Mouse (Mus musculus) layer of hippocampus, postnatal 10 days (tissue): ENCODE results near the gene Bcl3. TPM values are rescaled to one million over a fixed set of nuclear protein-coding genes. Genes with fewer than 3 reads are reported as not detected.

Experiments
- DNase-seq, 2 experiments: peaks; one replicate each; pipeline ENCODE4 v3.0.0; 2021; ENCODE audit warnings: low spot score in 2 of 2
- total RNA-seq, 2 experiments: library from RNA; stranded (reverse); gene quantifications; 2 replicates each; pipeline ENCODE4 v1.2.3; 2021

Bcl3 gene
- total RNA-seq, 2 experiments from 2014 or later, result 0.85 to 0.87 TPM

DNA sequence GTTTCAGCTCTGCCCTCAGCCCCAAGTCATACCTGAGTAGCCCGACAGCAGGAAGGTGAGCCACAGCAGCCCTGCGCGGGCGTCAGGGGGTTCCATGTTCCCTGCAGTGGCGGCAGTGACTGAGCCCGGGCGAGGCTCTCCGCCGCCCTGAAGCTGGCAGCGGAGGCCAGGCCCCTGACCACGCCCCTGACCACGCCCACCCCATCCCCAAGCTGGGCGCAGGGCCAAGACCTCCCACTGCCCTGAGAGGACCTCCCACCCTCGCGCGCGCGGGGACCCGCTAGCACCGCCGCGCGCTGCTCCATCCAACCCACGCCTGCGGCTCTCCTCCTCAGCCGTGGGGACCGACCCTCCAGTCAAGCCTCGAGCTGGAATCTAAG is 52.2 kb downstream of the Bcl3 start:
- DNase-seq, result peak; percentile 62 to 75

DNA sequence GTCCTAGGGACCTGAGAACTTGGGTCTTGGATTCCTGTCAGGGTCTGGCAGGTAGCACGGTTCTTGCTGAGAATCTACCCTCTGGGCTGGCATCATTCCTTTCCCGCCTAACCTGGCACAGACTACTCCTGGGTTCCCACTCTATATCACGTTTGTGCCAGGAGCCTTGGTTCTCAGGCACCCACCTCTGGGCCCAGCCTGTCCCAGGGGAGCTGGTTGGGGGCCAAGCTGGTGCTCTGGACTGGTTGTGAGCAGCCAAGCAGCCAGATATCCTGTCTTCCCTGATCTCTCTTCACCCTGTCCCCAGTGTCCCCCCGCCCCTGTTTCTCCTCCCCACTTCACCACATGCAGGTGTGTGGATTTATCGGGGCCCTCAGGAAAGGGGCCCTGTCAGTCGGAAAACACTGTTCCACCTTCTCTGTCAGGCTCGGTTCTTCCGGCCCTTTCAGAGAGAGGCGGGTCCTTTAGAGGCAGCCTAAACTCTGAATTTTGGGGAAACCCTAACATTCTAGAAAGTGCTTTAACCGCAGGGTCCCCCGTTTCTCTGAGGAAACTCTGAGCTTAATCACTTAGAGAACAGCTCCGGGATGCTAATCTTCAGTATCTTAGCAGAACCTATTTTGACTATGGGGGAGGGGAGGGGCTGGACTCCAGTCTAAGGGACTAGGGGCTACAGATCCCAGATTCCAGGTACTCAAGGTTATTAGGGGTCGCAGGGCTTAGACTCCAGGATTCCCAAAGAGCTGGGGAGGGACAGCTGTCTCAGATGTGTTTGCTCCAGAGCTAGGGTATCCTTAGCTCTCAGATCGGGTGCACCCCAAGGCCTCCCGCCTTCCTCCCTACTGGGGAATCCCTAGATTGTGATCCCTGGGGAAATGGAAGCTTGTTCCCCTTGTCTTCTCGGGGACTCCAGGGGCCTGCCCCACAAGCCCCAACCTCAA is 52.9 kb downstream of the Bcl3 start:
- no peak for DNase-seq

DNA sequence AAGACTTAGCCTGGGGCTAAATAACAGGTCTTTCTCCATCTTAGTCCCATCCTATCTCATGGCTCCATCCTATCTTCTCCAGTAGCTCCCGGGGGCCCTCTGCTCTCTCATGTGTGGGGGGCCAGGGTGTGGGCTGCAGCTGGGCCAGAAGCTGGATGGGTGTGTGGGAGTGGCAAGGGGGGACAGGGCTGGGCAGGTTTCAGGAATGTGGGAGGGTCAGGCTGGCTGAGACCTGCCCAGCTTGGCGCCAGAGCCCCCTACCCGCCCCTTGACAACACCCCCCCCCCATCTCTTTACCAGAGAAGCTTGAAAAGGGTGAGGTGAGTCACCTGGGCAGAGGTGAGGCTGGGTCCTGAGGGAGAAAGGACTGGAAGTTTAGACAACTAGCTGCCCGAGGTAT is 53.6 kb downstream of the Bcl3 start:
- DNase-seq, result no peak

DNA sequence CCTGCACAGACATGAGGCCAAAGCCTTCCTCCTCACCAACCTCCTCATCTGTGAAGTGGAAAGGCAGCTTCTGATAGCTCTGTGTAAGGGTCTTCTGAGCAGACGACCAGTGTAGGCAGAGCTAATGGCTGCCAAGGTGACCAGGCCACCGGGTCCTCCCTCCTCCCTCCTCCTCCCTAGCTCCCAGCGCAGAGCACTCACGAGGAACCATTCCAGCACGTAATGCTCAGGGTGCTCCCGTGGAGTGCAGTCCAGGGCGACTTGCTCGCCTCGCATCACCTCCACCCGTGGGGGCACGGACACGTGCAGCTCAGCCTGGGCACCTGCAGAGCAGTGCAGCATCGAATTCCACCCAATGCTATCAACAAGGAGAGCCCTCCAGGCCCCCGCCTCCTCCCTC is 54.3 kb downstream of the Bcl3 start:
- DNase-seq, result no peak

DNA sequence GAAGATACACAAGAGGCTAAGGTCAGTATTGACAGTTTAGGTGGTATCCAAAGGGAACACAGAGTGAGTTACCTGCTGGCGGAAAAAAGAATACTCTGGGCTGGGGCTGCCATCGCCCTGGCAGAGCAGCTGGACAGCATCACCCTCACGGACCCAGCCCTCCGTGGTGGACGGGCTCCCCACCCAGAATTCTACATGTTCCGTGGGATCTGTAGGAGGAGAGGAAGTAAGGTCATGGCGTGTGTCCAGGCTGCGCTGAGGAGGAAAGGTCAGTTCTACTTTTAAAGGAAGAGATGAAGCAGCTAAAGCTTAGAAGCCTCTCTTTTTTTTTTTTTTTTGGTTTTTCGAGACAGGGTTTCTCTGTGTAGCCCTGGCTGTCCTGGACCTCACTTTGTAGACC is 58.0 kb downstream of the Bcl3 start:
- DNase-seq, result no peak

DNA sequence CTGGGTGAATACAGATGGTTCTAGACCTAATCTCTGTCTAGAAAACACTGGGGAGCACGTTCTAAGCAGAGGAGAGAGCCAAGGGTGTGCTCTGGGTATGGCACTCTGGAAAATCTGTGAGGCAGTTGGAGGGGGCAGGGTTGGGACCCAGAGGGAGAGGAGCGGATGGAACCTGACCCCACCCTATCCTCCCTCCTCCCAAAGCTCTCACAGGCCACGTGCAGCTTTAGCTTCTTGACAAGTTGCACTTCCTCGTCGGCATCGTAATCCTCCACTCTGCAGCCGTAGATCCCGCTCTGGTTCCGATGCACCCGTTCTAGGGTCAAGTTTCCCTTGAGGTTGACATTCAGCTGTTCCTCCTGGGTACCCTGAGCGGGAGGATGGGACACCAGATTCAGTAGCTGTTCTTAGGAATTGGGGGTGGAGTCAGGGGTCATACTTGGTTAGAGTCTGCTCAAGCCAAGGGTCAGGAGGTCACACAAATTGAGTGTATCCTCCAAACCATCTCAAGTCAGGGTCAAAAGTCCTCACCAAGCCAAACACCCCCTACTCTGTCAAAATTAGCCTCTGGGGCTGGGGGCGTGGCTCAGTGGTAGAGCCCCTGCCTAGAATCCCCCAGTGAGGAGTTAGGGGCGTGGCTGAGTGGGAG is 58.6 kb downstream of the Bcl3 start:
- no peak for DNase-seq

DNA sequence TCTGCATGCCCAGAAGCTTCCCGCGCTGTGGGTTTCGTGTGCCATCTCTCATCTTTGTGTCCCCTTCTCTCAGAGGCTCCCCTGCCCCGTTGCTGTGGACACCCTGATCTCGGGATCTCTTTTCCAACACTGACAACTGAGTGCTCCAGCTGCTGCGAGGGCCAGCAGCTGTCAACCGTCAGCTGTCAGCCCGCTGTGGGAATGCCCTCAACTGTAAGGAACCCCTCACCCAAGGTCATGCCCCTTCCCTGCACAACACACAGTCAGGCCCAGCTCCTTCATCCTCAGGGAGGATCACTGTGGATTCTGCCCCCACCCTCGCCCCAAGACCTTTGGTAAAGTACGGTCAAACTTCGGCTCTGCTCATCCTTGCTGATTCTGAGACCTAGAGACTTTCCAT is 60.3 kb downstream of the Bcl3 start:
- no peak for DNase-seq

DNA sequence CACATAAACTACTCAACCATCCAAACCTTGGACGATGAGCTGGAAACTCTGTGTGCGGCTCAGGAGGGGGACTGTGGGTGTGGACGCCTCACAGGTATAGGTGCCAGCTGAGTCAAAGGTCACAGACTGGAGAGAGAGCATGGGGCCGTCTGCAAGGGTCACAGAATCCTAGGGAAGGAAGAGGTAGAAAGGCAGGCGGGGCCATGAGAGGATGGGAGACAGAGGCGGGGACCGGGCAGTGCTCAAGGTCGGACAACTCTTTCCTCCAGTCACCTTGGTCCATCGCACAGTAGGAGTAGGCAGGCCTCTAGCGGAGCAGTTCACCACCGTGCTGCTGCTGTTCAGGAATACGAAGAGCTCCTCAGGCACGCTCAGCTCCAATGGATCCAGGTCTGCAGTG is 62.5 kb downstream of the Bcl3 start:
- DNase-seq, result no peak

DNA sequence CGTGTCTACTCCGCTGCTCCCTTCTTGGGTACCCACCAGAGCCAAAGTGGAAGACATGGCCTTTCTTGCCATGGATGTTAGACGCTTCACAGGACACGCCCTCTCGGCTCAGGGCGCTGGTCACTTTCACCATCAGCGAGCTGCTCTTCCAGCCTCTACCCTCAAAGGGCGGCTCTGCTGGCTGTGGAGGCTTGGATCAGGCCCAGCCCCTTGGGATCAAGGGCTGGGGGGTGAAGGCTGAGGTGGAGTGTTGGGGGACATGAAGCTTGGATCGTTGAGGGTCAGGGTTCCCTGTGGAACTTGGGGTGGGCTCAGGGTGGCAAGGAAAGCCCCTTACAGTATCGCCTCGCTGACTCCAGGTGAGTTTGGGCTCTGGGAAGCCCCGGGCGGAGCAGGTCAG is 63.9 kb downstream of the Bcl3 start:
- no peak for DNase-seq

Other genes starting within 250 kb of the Bcl3 start
- not detected for gene Zfp296, start 245.5 kb downstream of the Bcl3 start, total RNA-seq
- 10 to 100 TPM; 41.3 to 42.5 TPM for gene Gemin7, start 245.2 kb downstream of the Bcl3 start, total RNA-seq
- 10 to 100 TPM; 86.8 to 98.8 TPM for gene Clasrp, start 218.3 kb downstream of the Bcl3 start, total RNA-seq
- gene Relb, start 193.3 kb downstream of the Bcl3 start, total RNA-seq, result 10 to 100 TPM in 1 of 2 experiments, 1 to 10 TPM in 1; 9.2 to 10.8 TPM
- gene Clptm1, start 157.7 kb downstream of the Bcl3 start, total RNA-seq, result 100 to 1,000 TPM; 140 to 143 TPM
- not detected for gene Apoc2, start 144.8 kb downstream of the Bcl3 start, total RNA-seq
- gene Gm44805, start 141.3 kb downstream of the Bcl3 start, total RNA-seq, result not detected
- gene Apoc4, start 141.3 kb downstream of the Bcl3 start, total RNA-seq, result not detected
- 1 to 10 TPM; 4.3 to 6.5 TPM for gene Apoc1, start 130.1 kb downstream of the Bcl3 start, total RNA-seq
- gene Apoe, start 123.6 kb downstream of the Bcl3 start, total RNA-seq, result 1,000 to 10,000 TPM; 2,438 to 2,580 TPM
- 100 to 1,000 TPM; 113 to 115 TPM for gene Tomm40, start 107.3 kb downstream of the Bcl3 start, total RNA-seq
- 10 to 100 TPM; 22.2 to 22.3 TPM for gene Nectin2, start 72.3 kb downstream of the Bcl3 start, total RNA-seq
- gene Bcam, start 51.8 kb downstream of the Bcl3 start, total RNA-seq, result 10 to 100 TPM in 1 of 2 experiments, 1 to 10 TPM in 1; 7.2 to 10.6 TPM
- not detected for gene Cblc, start 26.0 kb downstream of the Bcl3 start, total RNA-seq
- 1 to 10 TPM; 5.1 to 5.4 TPM for gene Gm19345, start 29.2 kb upstream of the Bcl3 start, total RNA-seq
- not detected for gene Ceacam16, start 38.5 kb upstream of the Bcl3 start, total RNA-seq
- not detected for gene Ceacam19, start 65.2 kb upstream of the Bcl3 start, total RNA-seq
- gene Pvr, start 98.4 kb upstream of the Bcl3 start, total RNA-seq, result 10 to 100 TPM; 11.9 TPM
- not detected for gene Igsf23, start 128.0 kb upstream of the Bcl3 start, total RNA-seq
- gene Ceacam20, start 142.6 kb upstream of the Bcl3 start, total RNA-seq, result not detected
- gene Nlrp9b, start 168.7 kb upstream of the Bcl3 start, total RNA-seq, result not detected